Mouse (Mus musculus) G1E (cell line): ENCODE data around the gene Wasf1.

ENCODE experiments used
- CTCF ChIP-seq: IDR thresholded peaks from 2 replicates; pipeline ENCODE4 v1.5.1; 2012; ENCODE audit warnings: low read depth, low read length, inconsistent platforms, mixed read lengths
- GATA1 ChIP-seq: IDR thresholded peaks from 2 replicates; pipeline ENCODE4 v1.6.1; 2012; ENCODE audit warnings: borderline replicate concordance, low read length, inconsistent platforms, mixed read lengths
- GATA2 ChIP-seq: IDR thresholded peaks from 2 replicates; pipeline ENCODE4 v1.6.1; 2012; ENCODE audit warnings: low read depth, low read length, inconsistent platforms, borderline replicate concordance
- POLR2AphosphoS5 ChIP-seq: IDR thresholded peaks from 2 replicates; pipeline ENCODE4 v1.6.1; 2012; ENCODE audit warnings: low read depth, low read length, inconsistent platforms; ENCODE audit not compliant: insufficient replicate concordance
- TAL1 ChIP-seq: conservative IDR thresholded peaks from 2 replicates; pipeline ENCODE4 v1.6.1; 2012; ENCODE audit warnings: low read depth, low read length, inconsistent platforms, mixed read lengths

GRCm38 (mm10) chr10:40872052-40872451 is 11.2 kb upstream of the Wasf1 start:
- TF ChIP-seq CTCF: no peak
- TF ChIP-seq TAL1: no peak
- TF ChIP-seq POLR2AphosphoS5: no peak
- TF ChIP-seq GATA1: no peak
- no peak for TF ChIP-seq GATA2
